In the genomic region with DNA sequence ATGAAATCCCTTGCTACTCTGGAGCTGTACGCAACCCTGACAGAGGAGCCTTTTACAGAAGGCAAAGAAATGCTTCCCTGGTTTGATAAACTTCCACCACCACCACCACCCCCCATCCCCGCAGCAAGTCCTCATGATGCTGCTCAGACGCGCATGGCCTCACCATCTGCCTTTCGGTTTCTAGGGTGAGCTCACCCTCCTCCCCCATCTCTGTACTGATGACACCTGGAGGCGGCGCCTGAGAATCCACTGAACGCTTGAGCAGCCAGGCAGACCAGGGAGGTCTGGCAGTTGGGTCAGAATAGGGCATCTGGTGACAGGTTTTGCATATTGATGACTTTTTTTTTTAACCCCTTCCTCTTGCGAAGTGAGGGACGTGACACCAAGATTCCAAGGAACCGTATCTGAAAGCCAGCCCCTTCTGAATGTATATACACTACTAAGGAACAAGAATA, we compare ENCODE assay signal across 8 mouse cellular contexts. TPM values are rescaled to one million over a fixed set of nuclear protein-coding genes. Genes with fewer than 3 reads are reported as not detected.
DNase-seq lines count a peak whose midpoint lies in the region; ATAC-seq lines count a peak whose summit lies in the region.

No protein-coding gene starts in this region.

- no peaks in the 10 kb centered on the region for H3K9me3 ChIP-seq in hindbrain, embryonic 14.5 days (ENCODE audit: control insufficient read depth, low read length)
- H3K9me3 ChIP-seq in megakaryocyte, embryonic 14.5 days = no peaks in the 10 kb centered on the region

- ATAC-seq in hindbrain, embryonic 14.5 days (ENCODE audit: low FRiP score) = peak; percentile 86

- 0% methylated on average over 11 of the region's 11 CpGs for WGBS in hindbrain, embryonic 14.5 days

- H3K27me3 ChIP-seq in hindbrain, embryonic 14.5 days (ENCODE audit: control insufficient read depth, insufficient read depth, low read length) = no peaks in the 10 kb centered on the region
- H3K27me3 ChIP-seq in megakaryocyte, embryonic 14.5 days (replicated peaks) = no peaks in the 10 kb centered on the region

- peak overlapping the region; percentile 69 for H3K4me2 ChIP-seq in hindbrain, embryonic 14.5 days (replicated peaks)

- H3K27ac ChIP-seq in hindbrain, embryonic 14.5 days = peak overlapping the region; percentile 88

- peak; percentile 80 for DNase-seq in ZHBTc4 (ENCODE audit: low read depth, low spot score)
- DNase-seq in cerebellum, postnatal 25 days = peak; percentile 86 to 91
- DNase-seq in frontal cortex, postnatal 25 days (ENCODE audit: low spot score in 2 of 2) = peak; percentile 46 to 48
- peak; percentile 77 for DNase-seq in hindbrain, embryonic 14.5 days (ENCODE audit: low spot score)
- peak; percentile 58 to 73 for DNase-seq in left cerebral cortex, adult 9 months (ENCODE audit: low spot score in 2 of 2)
- DNase-seq in right cerebral cortex, postnatal 14 days = peak; percentile 73
- DNase-seq in yolk sac, embryonic 10.5 days (ENCODE audit: low spot score) = peak; percentile 73

- no peaks in the 10 kb centered on the region; the same call in 1 of the 2 replicates for H3K36me3 ChIP-seq in hindbrain, embryonic 14.5 days (replicated peaks; ENCODE audit: control insufficient read depth, insufficient read depth)
- H3K36me3 ChIP-seq in megakaryocyte, embryonic 14.5 days (replicated peaks; ENCODE audit: low read length) = peaks cover 7% of the 10 kb centered on the region

- H3K4me3 ChIP-seq in hindbrain, embryonic 14.5 days (replicated peaks; ENCODE audit: low read length) = peak overlapping the region; percentile 92
- H3K4me3 ChIP-seq in megakaryocyte, embryonic 14.5 days (replicated peaks) = peak overlapping the region; percentile 96

- peaks cover 20% of the 10 kb centered on the region for H3K4me1 ChIP-seq in hindbrain, embryonic 14.5 days (replicated peaks; ENCODE audit: control insufficient read depth, insufficient read depth, low read length)
- peaks cover 43% of the 10 kb centered on the region for H3K4me1 ChIP-seq in megakaryocyte, embryonic 14.5 days

- H3K9ac ChIP-seq in hindbrain, embryonic 14.5 days = peak overlapping the region; percentile 97

RNA-seq across cellular contexts. Expression of a gene that starts 27.0 kb away (rescaled TPM):
- polyA plus RNA-seq in hindbrain, embryonic 14.5 days (2014; fragmentation: Nextera tagmentation; extraction: Ambion mirVana) = 128 and 144 TPM in 2 replicates
- 2.4 TPM in 1 of 2 replicates, not detected in the other for polyA plus RNA-seq in megakaryocyte, embryonic 14.5 days (2012; ENCODE audit: insufficient read depth, low replicate concordance)

RNA-seq across cellular contexts. Expression of a gene that starts 44.7 kb away (rescaled TPM):
- polyA plus RNA-seq in hindbrain, embryonic 14.5 days (2014; fragmentation: Nextera tagmentation; extraction: Ambion mirVana) = 21.8 and 22.8 TPM in 2 replicates
- polyA plus RNA-seq in megakaryocyte, embryonic 14.5 days (2012; ENCODE audit: insufficient read depth, low replicate concordance) = 7.1 and 17.5 TPM in 2 replicates

Comparison
In these comparisons a context has a peak if more than half of its experiments do, and no peak if none do; other contexts are left out.
1. Peak in every context shown above with its lines: DNase-seq, ATAC-seq, H3K4me3 ChIP-seq and H3K27ac ChIP-seq.
2. RNA of a gene that starts 27.0 kb away (polyA plus RNA-seq): 128 to 144 TPM in hindbrain, embryonic 14.5 days; 2.4 TPM in megakaryocyte, embryonic 14.5 days; every median in the first group is over 10 times any median in the second.